Mouse (Mus musculus) liver, adult 2 months (tissue): ENCODE data around the gene Ggcx. TPM values are rescaled to one million over a fixed set of nuclear protein-coding genes. Genes with fewer than 3 reads are reported as not detected.

Source experiments
- DNase-seq: peaks from one replicate; pipeline ENCODE4 v3.0.0-alpha.2; 2011; ENCODE audit warnings: low read depth, low spot score; ENCODE audit errors: extremely low read depth
- H3K27ac ChIP-seq: fragments of 200-500 bp; replicated peaks from 2 replicates; pipeline ENCODE4 v1.5.1; 2012; ENCODE audit warnings: low read depth, mild to moderate bottlenecking, control low read depth, inconsistent platforms, low read length; ENCODE audit not compliant: insufficient read depth
- H3K27me3 ChIP-seq: fragments of 200-500 bp; 2 replicates; pipeline ENCODE4 v1.6.1; 2012; ENCODE audit warnings: mild to moderate bottlenecking, moderate library complexity, low read length, inconsistent platforms; ENCODE audit not compliant: control insufficient read depth, insufficient read depth
- H3K36me3 ChIP-seq: fragments of 200-500 bp; 2 replicates; pipeline ENCODE4 v1.6.1; 2012; ENCODE audit warnings: low read length, inconsistent platforms; ENCODE audit not compliant: control insufficient read depth, insufficient read depth
- H3K4me1 ChIP-seq: fragments of 200-500 bp; 2 replicates; pipeline ENCODE4 v1.6.1; 2011; ENCODE audit warnings: low read length; ENCODE audit not compliant: control insufficient read depth, insufficient read depth
- H3K4me3 ChIP-seq: fragments of 200-500 bp; 2 replicates; pipeline ENCODE4 v1.5.1; 2011; ENCODE audit warnings: low read depth, mild to moderate bottlenecking, control low read depth, low read length, moderate library complexity; ENCODE audit not compliant: insufficient read depth
- H3K79me2 ChIP-seq: fragments of 200-500 bp; 2 replicates; pipeline ENCODE4 v1.6.1; 2012; ENCODE audit warnings: inconsistent platforms, mild to moderate bottlenecking, low read length, moderate library complexity; ENCODE audit not compliant: control insufficient read depth, insufficient read depth
- H3K9ac ChIP-seq: fragments of 200-500 bp; 2 replicates; pipeline ENCODE4 v1.6.1; 2012; ENCODE audit warnings: low read depth, mild to moderate bottlenecking, control low read depth, inconsistent platforms, low read length
- CTCF ChIP-seq: fragments of 200-500 bp; IDR thresholded peaks from 2 replicates; pipeline ENCODE4 v1.5.1; 2011; ENCODE audit warnings: low read depth, low read length, control low read depth
- POLR2A ChIP-seq: fragments of 200-500 bp; IDR thresholded peaks from 2 replicates; pipeline ENCODE4 v1.6.1; 2011; ENCODE audit warnings: low read length, control low read depth; ENCODE audit not compliant: insufficient read depth; ENCODE audit errors: extremely low read depth
- WGBS: fragments of 180-500 bp; shearing (Covaris S2); methylation state at CpG from one replicate; pipeline ENCODE4 v1.1.7; 2018; 5-methylcytosine and 5-hydroxymethylcytosine counted together
- polyA plus RNA-seq: library from polyadenylated mRNA; depleted of rRNA; stranded (reverse); fragments of >200 nt; gene quantifications from 2 replicates; pipeline ENCODE4 v1.2.3, GENCODE M21; 2012
- total RNA-seq: library from RNA; depleted of rRNA; stranded (reverse); fragments of >200 nt; gene quantifications from 2 replicates; pipeline ENCODE4 v1.2.3, GENCODE M21; 2014

Ggcx gene
- total and polyA plus RNA-seq, 2 experiments: 67.3 to 71.0 TPM

- 90% methylated on average over 6 of the region's 6 CpGs for WGBS
- Histone ChIP-seq H3K27ac (peak overlapping the region; percentile 46), H3K4me3 (no peak overlapping the region), H3K27me3 (no peaks in the 10 kb centered on the region), H3K9ac (no peak overlapping the region), H3K79me2 (peaks cover 3% of the 10 kb centered on the region; the same call in 1 of the 2 replicates), H3K36me3 (peaks cover 20% of the 10 kb centered on the region), H3K4me1 (peaks cover 9% of the 10 kb centered on the region)
- no peak for TF ChIP-seq CTCF
- TF ChIP-seq POLR2A: no peak
- DNase-seq: no peak
These were observed 30.8 kb upstream of the Ggcx start for GRCm38 (mm10) chr6:72383142-72383820.

GRCm38 (mm10) chr6:72383952-72384351 is 30.2 kb upstream of the Ggcx start:
- H3K36me3 ChIP-seq: peaks cover 21% of the 10 kb centered on the region
- H3K79me2 ChIP-seq: peaks cover 3% of the 10 kb centered on the region; the same call in 1 of the 2 replicates
- H3K4me3 ChIP-seq: no peak overlapping the region
- WGBS: 96% methylated on average over 7 of the region's 7 CpGs
- H3K9ac ChIP-seq: no peak overlapping the region
- no peak overlapping the region for H3K27ac ChIP-seq
- TF ChIP-seq CTCF (no peak), POLR2A (no peak)
- DNase-seq: no peak
- H3K4me1 ChIP-seq: peaks cover 12% of the 10 kb centered on the region
- H3K27me3 ChIP-seq: no peaks in the 10 kb centered on the region

- no peak for DNase-seq
- no peak overlapping the region for H3K27ac ChIP-seq
- TF ChIP-seq CTCF (no peak), POLR2A (no peak)
- 92% methylated on average over 4 of the region's 4 CpGs for WGBS
- peaks cover 13% of the 10 kb centered on the region for H3K4me1 ChIP-seq
- no peaks in the 10 kb centered on the region for H3K27me3 ChIP-seq
- H3K4me3 ChIP-seq: no peak overlapping the region
- no peak overlapping the region for H3K9ac ChIP-seq
- peaks cover 10% of the 10 kb centered on the region; the same call in 1 of the 2 replicates for H3K79me2 ChIP-seq
- H3K36me3 ChIP-seq: peaks cover 21% of the 10 kb centered on the region
These were observed 28.9 kb upstream of the Ggcx start for GRCm38 (mm10) chr6:72385258-72385657.

GRCm38 (mm10) chr6:72386561-72386960 is 27.5 kb upstream of the Ggcx start:
- no peak overlapping the region for H3K27ac ChIP-seq
- H3K4me3 ChIP-seq: no peak overlapping the region
- 96% methylated on average over 2 of the region's 2 CpGs for WGBS
- H3K79me2 ChIP-seq: peaks cover 10% of the 10 kb centered on the region; the same call in 1 of the 2 replicates
- H3K9ac ChIP-seq: no peak overlapping the region
- peaks cover 11% of the 10 kb centered on the region for H3K4me1 ChIP-seq
- no peaks in the 10 kb centered on the region for H3K27me3 ChIP-seq
- DNase-seq: no peak
- peaks cover 21% of the 10 kb centered on the region for H3K36me3 ChIP-seq
- TF ChIP-seq CTCF (no peak), POLR2A (no peak)

GRCm38 (mm10) chr6:72387816-72388215 is 26.3 kb upstream of the Ggcx start:
- no peak overlapping the region for H3K9ac ChIP-seq
- 97% methylated on average over 3 of the region's 3 CpGs for WGBS
- TF ChIP-seq POLR2A (no peak), CTCF (no peak)
- no peak for DNase-seq
- peaks cover 21% of the 10 kb centered on the region for H3K36me3 ChIP-seq
- H3K27me3 ChIP-seq: no peaks in the 10 kb centered on the region
- peaks cover 10% of the 10 kb centered on the region; the same call in 1 of the 2 replicates for H3K79me2 ChIP-seq
- peaks cover 7% of the 10 kb centered on the region for H3K4me1 ChIP-seq
- no peak overlapping the region for H3K4me3 ChIP-seq
- no peak overlapping the region for H3K27ac ChIP-seq

- DNase-seq: no peak
- no peak overlapping the region for H3K9ac ChIP-seq
- H3K4me1 ChIP-seq: peaks cover 6% of the 10 kb centered on the region
- no peaks in the 10 kb centered on the region for H3K27me3 ChIP-seq
- peaks cover 21% of the 10 kb centered on the region for H3K36me3 ChIP-seq
- H3K4me3 ChIP-seq: no peak overlapping the region
- H3K27ac ChIP-seq: no peak overlapping the region
- TF ChIP-seq POLR2A: no peak
- TF ChIP-seq CTCF: no peak
- 77% methylated on average over 10 of the region's 10 CpGs for WGBS
- H3K79me2 ChIP-seq: peaks cover 10% of the 10 kb centered on the region; the same call in 1 of the 2 replicates
These were observed 25.8 kb upstream of the Ggcx start for GRCm38 (mm10) chr6:72388266-72388665.
